Mouse (Mus musculus) left cerebral cortex, postnatal 36 days (tissue): Measurements from ENCODE around the gene Gm26992. TPM values are rescaled to one million over a fixed set of nuclear protein-coding genes. Genes with fewer than 3 reads are reported as not detected.

Experiments
- DNase-seq, 2 experiments: peaks; one replicate each; pipeline ENCODE4 v3.0.0; 2021 to 2022; ENCODE audit warnings: low spot score in 2 of 2, mixed read lengths in 1 of 2
- intact Hi-C: fragments of 180-260 bp; cut with DNase I; formaldehyde crosslinking; loops from one replicate; pipeline ENCODE4 v1.15.1; 2025
- total RNA-seq, 2 experiments: library from RNA; stranded (reverse); gene quantifications; 2 replicates each; pipeline ENCODE4 v1.2.3; 2021

Gene Gm26992
- total RNA-seq, 2 experiments from 2014 or later: 0.96 TPM; not detected in 1

- intact Hi-C loops: loop anchor here (2.0 to 10.0 kb wide), 4 partner anchors 141 to 456 kb away; no protein-coding TSS in a partner anchor
- DNase-seq: peak in 1 of 2 experiments; percentile 60
These were observed 59.7 kb downstream of the Gm26992 start for GRCm38 (mm10) chrX:103481243-103482096.

DNA sequence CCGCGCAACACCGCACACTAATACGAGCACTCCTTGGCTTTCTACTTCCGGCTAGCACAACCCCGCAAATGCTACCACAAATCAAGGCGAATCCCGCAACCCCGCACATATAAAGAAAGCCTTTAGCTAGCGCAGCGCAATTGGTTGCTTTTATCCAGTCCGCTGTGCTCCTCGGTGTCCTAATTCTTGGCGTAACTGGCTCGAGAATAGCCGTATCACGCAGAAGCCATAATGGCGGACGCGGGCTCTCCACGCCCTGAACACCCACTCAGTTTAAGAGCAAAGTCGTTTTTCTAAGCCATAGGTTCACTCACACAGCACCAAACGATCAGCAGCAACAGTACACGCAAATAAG, 60.3 kb downstream of the Gm26992 start:
- peak in 1 of 2 experiments; percentile 49 for DNase-seq
- intact Hi-C loops: loop anchor here (2.0 to 10.0 kb wide), 4 partner anchors 141 to 455 kb away; no protein-coding TSS in a partner anchor

GRCm38 (mm10) chrX:103483047-103483446, 61.2 kb downstream of the Gm26992 start:
- peak in 1 of 2 experiments; percentile 54 for DNase-seq
- intact Hi-C loops: loop anchor here (2.0 to 10.0 kb wide), 4 partner anchors 140 to 454 kb away; no protein-coding TSS in a partner anchor

DNA sequence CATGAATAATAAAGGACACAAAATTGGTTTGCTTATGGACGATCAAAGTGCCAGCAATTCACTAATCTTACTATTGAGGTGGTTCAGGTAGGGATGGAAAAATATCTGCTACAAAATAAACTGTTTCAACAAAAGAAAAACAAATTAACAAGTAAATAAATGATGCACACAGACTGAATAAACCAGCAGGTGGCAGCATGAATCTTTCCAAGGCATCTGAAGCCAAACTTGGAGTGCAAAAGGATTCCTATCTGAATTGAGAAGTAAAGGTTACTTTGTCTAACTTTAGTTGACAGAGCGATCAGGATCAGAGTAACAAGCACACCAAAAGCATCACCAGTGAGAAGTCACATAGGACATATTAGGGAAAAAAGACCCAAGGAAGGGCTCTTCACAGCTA, 62.2 kb downstream of the Gm26992 start:
- DNase-seq: peak in 1 of 2 experiments; percentile 31
- intact Hi-C loops: loop anchor here (5.0 to 10.0 kb wide), 3 partner anchors 188 to 453 kb away; no protein-coding TSS in a partner anchor

GRCm38 (mm10) chrX:103490853-103491252, 69.0 kb downstream of the Gm26992 start:
- no peak for DNase-seq
- intact Hi-C loops: loop anchor here (5.0 kb wide), 1 partner anchor 41 kb away; no protein-coding TSS in a partner anchor

GRCm38 (mm10) chrX:103492398-103493256, 70.8 kb downstream of the Gm26992 start:
- DNase-seq: no peak
- intact Hi-C loops: loop anchor here (1.0 to 5.0 kb wide), 2 partner anchors 40 to 71 kb away; no protein-coding TSS in a partner anchor

DNA sequence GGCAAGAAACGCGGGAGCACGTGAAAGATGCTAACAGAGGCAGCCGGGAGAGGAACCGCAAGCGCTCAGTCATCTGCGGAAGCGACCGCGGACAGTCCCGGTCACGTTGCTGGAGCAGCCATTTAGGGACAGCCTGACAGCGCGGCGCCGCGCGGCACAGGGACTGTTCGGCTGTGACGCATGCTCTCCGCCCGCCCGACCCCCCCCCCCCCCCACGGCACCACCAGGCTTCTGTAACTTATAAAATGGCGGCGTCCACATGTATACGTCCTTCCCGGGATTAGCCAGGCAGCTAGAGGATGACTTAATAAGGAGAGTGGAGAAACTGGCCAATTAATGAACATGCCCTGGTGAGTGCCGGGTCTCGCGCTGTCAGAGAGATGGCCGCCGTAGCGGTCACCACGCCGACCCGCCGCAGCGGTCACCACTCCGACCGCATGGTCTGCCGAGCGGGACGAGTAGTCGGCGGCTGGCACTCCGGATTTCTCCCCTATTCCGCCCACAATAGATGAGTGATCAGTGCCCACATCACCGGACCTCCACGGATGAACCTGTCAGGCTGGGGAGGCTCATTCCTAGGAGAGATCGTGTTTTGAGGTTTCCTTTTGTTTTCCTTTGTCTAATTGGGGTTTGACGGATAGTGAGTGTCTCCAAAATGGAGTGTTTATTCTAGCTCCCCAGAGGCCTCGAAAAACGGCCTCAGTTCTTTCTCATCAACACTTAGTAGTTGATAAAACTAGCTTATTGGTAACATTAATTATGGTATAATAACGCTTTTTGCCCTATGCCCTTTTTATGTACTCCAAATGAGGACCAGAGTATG, 71.8 kb downstream of the Gm26992 start:
- intact Hi-C loops: loop anchor here (1.0 to 5.0 kb wide), 2 partner anchors 39 to 70 kb away; no protein-coding TSS in a partner anchor
- DNase-seq: peak; percentile 66 to 76

- no peak for DNase-seq
These were observed 77.6 kb downstream of the Gm26992 start for GRCm38 (mm10) chrX:103499374-103499773.

DNA sequence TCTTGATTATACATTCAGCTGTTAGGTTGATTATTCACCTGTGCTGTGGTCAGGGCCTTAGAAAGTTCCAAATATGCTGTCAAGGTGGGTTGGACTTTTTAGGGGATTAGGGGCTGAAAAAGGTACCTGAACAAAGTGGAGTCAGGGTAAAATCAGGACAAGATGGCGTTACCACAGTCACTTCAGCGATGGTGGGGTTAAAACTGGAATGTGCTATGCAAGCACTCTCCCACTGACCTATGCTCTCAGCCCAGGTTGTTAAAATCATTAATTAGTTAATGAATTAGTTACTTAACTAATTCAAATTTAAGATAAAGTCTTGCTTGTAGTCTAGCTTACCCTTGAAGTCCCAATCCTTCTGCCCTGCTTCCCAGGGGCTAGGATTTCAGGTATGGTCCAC, 78.3 kb downstream of the Gm26992 start:
- no peak for DNase-seq
- intact Hi-C loops: no loop called here

More at GRCm38 (mm10) chrX:103499374-103499773, 77.6 kb downstream of the Gm26992 start:
- intact Hi-C loops: no loop called here

DNA sequence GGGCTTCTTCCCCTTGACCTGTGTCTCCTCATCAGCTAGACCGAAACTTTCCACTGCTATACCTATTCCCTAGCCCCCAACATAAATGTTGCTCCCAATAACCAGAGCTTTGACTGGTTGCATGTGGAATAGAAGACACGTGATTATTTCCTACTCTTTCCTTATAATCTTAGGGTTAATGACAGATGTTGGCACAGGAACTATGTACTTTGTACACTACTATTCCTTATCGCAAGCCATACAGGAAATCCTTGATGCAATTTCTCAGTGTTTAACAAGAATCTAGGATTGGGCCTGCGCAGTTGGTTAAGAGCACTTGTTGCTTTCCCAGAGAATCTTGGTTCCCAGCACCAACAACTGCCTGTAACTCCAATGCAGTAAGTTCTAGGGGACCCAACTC, 86.4 kb downstream of the Gm26992 start:
- intact Hi-C loops: no loop called here
- DNase-seq: no peak

DNA sequence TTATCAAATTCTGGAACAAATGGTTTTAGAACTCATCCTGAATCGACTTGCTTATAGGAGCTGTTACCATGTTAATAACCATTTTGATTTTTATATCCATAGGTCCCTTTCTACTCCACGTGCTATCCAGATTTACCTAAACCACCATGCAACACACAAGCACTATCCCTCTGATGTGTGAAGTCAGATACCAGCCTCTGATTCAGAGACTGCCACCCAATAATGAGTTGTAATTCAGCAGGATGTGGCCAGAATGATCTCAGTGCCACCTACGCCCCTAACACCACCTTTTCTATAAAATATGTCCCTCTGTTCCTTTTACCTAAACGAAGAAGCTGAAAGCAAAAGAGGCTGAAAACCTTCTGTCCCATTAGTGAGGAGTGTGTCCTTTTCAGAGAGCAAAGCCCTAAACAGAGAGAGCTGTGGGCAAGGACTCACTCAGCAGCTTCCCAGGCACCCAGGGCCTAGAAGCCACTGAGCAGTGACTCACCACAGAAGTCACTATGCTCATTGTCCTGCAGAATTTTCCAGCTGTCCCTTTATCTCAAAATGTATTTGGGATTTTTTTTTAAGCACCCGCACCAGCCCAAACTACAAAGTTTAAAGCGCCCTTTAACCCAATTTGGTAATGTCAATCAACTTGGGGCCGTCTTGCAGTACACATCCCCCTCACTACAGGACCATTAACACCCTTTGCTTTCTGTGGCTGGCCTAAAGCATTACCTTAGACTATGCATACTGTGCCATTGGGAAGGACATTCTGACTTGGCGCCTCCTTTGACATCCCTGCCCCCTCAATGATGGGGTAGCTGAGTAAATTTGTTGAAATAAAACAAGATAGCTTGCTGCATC, 87.6 kb downstream of the Gm26992 start:
- intact Hi-C loops: no loop called here
- no peak for DNase-seq

GRCm38 (mm10) chrX:103514782-103515181, 93.0 kb downstream of the Gm26992 start:
- intact Hi-C loops: no loop called here
- DNase-seq: no peak

DNA sequence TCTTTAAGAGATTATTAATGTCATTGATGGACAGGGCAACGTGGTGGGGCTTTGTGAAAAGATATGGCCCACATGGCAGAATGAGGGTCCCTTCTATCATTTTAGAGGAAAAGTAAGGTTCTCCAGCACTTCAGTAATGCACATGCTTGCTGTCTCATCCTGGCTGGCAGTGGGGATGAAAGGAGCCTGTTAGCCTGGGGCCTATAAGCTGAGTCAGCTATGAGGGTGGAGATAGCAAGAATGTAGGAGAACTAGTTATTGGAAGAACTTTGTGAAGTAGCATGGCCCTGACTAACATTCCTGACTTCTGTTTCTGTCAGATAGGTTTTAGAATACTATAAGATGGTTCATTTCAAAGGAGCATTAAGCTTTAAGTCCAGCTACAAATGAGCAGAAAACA, 93.5 kb downstream of the Gm26992 start:
- intact Hi-C loops: no loop called here

DNA sequence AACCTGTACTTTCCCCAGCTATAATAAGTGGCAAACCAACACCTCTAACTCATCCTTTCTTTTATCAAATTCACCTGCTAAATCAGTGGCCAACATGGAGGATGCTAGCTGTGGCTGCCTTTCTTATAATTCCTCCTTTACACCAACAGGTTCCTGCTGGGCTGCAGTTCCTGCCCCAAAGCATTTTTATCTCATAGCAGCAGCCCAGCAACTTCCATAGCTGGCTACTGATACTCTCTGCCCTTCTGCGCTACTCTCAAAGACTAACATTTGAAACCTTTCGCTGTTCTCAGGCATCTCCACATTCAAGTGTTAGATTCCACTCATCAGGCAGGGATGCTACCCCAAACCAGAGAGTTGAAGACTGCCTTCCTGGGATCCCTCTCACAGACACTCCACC, 97.0 kb downstream of the Gm26992 start:
- intact Hi-C loops: no loop called here
- no peak for DNase-seq

More for the DNA sequence above, 93.5 kb downstream of the Gm26992 start:
- DNase-seq: no peak

- intact Hi-C loops: no loop called here
- no peak for DNase-seq
These were observed 97.7 kb downstream of the Gm26992 start for GRCm38 (mm10) chrX:103519547-103519946.

GRCm38 (mm10) chrX:103521221-103521716, 99.5 kb downstream of the Gm26992 start:
- intact Hi-C loops: no loop called here
- no peak for DNase-seq

DNA sequence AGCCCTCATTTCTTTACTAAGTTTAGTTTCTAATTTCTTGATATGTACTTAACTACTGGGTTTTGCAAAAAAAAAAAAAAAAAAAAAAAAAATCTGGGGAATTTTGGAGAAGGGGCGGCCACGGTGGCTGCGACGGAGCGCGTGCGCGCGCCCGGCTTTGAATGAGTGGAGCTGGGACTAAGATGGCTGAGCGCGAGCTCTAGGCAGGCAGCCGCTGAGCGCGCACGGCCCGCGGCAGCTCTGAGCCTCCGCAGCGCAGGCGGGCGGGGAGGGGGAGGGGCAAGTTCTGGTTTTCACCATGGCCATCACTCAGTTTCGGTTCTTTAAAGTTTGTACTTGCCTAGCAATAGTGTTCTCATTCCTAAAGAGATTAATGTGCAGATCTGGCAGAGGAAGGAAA, 107.4 kb downstream of the Gm26992 start:
- peak; percentile 54 to 76 for DNase-seq
- intact Hi-C loops: no loop called here
